Mouse (Mus musculus) bone marrow macrophage, adult 2 months (primary cell): ENCODE measurements around the gene Mecr.

Source experiments
- CTCF ChIP-seq: IDR thresholded peaks from 2 replicates; pipeline ENCODE4 v1.5.1; 2012; ENCODE audit warnings: low read depth, mild to moderate bottlenecking, low read length, moderate library complexity
- POLR2A ChIP-seq: IDR thresholded peaks from 2 replicates; pipeline ENCODE4 v1.6.1; 2012; ENCODE audit warnings: mild to moderate bottlenecking, low read depth, low read length, borderline replicate concordance

- TF ChIP-seq CTCF (no peak), POLR2A (no peak)
These were observed 29.5 kb upstream of the Mecr start for GRCm38 (mm10) chr4:131813798-131814197.
